Mouse (Mus musculus): ENCODE results near the gene Cd160.
A peak's percentile ranks its signal among the peaks of the same experiment; 100 is the strongest.

Gene Cd160

DNA sequence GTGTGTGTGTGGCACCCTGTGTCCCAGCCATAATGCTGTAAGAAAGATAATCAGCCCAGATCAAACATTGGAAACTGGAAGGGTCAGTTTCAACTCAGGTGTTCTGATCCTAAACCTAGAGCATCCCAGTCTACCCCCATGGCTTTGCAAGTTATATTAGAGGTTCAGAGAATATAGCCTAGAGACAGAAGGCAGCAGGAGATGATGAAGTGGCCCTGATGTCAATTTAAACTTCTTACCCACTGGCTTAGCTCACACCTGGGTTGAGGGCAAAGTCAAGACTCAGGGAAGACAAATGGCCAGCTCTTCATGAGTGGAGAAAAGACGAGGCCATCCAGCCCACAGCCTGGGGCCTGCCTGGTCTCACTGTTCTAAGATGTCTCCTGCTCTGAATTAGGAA lies at the start of gene Cd160, which contains the start of gene Pdzk1:
Gene Cd160 (minus strand): TSS at position 368 of the 400 bp plus-strand sequence.
Gene Pdzk1 (plus strand): TSS at position 301 of the 400 bp plus-strand sequence.
- no peak for DNase-seq (ENCODE audit: low spot score)

DNA sequence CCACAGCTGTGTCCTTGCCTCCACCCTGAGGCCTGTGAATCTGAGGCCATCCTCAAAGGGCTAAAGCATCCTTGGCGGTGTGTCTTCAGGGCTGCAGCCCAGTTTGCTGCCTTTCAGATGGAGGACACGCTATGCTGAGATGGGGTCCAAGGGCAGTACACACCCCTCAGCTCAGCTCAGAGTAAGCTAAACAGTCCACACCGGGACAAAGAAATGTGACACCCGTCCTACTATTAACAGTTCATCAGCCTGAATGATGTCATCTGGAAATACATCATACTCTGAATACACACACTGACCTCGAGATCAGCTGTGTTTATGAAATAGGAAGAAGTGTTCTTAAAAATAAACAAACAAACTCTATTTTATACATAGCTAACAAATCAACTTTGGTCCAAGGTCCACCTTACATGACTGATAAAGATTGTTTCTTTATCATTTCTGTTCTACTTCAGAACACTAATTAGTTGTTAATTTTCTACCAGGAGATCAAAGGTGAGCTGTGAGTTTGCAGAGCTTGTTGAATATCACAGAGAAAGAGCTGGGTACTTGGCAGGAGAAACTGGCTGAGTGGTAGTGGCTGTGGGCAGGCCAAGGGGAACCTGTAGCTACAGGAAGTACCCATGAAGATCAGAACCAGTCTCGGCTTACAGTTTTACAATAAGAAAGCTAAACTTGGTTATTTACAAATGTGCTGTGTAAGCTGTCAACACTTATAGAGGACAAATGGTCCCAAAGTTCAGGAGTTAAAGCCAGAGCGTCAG lies 45.8 kb upstream of the Cd160 start:
- no peak for DNase-seq (ENCODE audit: low spot score)

DNA sequence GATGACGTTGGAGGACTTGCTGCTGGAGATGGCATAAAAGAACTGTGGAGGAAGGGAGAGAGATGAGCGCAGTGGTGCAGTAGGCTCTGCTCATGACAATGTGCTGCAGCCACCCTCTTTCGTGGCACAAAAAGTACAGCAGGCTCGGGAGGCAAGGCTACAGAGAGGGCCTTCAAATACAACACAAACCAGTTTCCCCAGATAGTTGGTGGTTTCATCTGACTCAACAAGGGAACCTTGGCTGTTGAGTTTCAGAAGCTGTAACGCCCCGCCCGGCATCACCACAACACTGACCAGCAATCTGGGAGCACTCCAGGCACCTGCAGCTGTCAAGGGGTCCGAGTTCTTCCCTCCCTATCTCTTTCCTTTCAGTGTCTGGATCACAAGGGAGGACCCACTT lies 43.4 kb upstream of the Cd160 start:
- DNase-seq (ENCODE audit: low spot score) = peak; percentile 27

DNA sequence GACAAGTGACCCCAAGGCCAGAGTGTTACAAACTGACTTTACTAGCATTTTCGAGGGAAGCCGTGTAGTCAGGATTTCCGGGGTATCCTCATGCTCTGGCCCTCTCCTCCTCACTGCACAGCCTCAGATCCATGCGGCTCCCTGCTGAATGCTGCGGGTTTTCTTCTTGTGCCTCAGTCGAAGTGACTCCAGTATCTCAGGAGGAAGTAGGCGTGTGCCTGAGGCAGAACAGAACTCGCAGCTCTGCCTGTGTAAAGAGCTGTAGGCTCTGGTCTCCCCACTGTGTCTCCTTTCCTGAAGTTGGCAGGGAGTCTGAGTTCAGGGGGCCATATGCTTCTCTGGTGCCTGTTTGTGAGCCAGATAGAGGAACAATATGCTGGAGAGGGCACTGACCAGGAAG lies 41.9 kb upstream of the Cd160 start:
- peak; percentile 23 for DNase-seq (ENCODE audit: low spot score)

DNA sequence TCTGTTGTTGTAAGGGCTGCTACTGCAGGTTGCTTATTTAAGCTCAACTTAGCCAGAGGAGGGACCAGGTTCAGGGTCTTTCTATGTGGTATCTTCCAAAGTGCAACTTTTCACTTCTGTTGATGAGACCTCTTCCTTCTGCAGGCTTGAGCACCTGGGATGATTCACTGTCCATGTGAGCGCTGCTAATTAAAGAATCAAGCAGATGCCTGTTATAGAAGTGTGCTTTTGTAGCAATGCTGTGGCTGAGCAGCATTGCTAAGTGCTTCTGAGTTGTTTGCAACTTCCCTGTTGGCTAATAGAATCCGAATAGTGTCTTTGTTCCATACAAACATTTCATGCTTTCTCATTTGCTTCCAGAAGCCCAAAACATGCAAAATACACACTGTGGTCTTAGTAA lies 41.1 kb upstream of the Cd160 start:
- no peak for DNase-seq (ENCODE audit: low spot score)

DNA sequence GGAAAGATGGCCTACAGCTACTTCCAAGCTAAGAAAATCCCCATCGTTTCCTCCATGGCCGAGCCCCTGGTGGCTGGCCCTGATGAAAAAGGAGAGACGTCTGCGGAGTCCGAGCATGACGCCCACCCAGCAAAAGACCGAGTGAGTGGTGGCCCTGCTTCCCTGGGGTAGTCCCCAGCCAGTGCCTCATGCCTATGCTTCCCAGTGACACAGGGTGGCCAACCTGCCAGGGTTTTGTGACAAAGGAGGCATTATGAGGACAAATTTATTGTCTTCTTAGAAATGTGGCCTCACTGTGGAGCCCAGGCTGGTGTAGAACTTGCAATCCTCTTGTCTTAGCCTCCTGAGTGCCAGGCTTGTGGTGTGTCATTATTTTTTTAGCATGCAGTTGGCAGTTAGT lies 39.9 kb upstream of the Cd160 start:
- DNase-seq (ENCODE audit: low spot score) = peak; percentile 31

DNA sequence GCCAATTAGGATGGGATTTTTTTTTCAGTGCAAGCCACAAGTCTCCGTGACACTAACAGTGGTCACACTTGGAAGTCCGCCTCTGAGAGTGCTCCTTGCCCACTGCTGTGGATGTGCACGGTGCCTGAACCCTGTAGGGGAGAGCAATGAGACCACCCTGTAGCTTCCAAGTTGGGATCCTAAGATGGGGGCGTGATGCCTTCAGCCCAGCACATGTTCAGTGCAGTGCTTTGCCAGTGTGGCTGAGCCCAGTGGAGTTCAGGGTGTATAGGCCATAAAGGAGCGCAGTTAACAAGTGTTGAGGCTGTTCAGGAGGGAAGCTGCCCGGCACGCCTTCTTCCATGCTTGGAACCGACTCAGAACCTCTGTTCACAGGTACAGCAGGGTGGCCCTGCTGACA lies 39.4 kb upstream of the Cd160 start:
- DNase-seq (ENCODE audit: low spot score) = no peak

DNA sequence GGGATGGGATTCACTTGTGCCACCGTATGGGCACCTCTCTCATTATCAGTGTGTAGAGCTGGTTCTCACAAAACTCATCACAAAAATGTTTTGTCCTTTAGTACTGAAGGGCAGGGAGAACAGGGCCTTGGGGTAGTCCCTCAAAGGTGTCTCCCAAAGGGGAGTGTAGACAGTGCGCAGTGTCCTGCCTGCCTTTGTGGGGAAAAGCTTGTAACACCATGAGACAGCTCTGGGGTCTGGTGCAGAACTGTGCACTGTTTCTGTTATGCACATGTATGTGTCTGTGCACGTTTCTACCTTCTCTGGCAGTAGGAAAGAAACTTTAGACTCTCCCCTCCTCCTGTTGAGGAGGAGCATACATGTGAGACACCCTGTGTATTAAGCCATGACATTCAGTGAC lies 38.7 kb upstream of the Cd160 start:
- peak; percentile 26 for DNase-seq (ENCODE audit: low spot score)

DNA sequence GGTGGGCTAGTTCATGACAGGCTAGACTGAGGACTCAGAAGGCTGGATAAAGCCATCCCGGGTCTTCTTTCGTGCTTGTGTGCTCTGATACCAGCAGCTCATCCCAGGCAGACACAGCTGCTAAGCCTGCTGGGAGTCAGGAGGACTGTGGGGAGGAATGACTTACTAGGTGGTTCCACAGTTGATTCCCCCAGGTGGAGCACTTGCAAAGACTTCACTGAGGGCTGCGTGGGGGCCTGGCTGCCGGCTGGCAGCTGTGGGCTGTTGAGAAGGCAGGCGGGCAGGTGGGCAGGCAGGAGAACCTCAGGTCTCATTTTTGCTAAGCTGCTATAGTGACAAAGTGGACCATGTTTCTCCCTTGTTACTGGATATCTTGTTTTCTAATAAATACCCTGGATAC lies 31.3 kb upstream of the Cd160 start:
- peak; percentile 31 for DNase-seq (ENCODE audit: low spot score)

DNA sequence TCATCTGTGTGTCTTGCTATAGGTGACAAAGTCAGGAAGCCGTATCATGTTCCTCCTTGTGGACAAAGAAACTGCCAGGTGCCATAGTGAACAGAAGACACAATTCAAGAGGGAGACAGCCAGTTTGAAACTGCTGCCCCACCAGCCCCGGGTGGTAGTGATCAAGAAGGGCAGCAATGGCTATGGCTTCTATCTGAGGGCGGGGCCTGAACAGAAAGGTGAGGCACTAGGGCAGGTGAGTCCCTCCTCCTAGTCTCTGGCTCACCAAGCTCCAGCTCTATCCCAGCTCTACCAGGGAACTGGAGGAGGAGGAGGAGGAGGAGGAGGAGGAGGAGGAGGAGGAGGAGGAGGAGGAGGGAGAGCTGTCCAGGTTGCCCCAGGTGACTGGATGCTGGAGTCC lies 26.7 kb upstream of the Cd160 start:
- peak; percentile 36 for DNase-seq (ENCODE audit: low spot score)

DNA sequence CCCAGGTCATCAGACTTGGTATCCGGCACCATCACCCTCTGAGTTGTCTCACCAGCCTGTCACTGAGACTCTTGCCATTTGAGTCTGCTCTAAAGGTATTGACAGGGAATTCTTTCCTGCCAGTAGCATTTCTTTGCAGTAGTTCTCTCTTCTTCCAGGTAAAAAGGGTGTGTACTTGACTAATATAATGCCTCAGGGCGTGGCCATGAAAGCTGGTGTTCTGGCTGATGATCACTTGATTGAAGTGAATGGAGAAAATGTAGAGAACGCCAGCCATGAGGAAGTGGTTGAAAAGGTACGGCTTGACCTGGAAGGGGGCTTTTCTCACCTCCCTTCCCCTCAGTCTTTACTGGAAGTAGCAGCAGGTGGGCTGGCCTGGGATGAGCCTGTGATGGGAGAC lies 25.2 kb upstream of the Cd160 start:
- DNase-seq (ENCODE audit: low spot score) = peak; percentile 30

DNA sequence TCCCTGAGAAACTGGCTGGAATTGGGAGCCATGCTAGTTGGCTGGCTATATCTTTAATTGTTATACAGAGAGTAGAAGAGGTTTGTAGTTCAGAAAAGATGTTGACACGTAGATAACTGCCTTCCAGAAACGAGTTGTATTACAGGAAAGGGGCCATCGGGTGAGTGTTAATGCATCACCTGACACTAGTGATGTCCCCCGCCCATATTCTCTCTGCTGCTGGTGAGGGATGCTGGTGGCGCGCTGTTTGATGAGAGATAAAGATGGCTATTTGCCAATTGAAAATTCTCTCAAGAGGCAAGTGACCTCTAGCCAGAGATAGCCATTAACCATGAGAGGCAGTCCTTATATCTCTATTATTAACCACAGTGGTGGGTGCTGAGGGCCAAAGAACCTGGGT lies 23.4 kb upstream of the Cd160 start:
- DNase-seq (ENCODE audit: low spot score) = no peak

DNA sequence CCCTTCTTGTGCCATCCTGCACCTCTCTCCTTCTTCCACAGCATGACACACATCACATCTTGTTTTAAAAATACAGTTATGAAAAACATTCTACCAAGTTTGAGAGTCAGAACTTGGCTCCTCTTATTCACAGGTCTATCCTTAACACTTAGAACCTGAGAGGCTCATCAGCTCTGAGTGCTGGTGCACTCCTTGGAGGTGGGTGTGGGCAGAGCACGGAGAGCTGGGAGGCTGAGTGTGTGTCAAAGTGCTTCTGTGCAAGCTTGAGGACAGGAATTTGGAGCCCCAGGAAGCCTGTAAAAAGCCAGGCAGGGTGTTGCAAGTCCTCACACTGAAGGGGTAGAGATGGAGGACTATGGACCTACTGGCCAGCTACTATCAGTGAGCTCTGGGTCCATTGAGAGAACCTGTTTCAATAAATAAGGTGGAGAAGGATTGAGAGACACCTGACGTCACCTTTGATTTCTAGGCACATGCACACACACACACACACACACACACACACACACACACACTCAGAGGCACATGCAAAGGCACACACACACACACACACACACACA lies 20.1 kb upstream of the Cd160 start:
- DNase-seq (ENCODE audit: low spot score) = peak; percentile 23

DNA sequence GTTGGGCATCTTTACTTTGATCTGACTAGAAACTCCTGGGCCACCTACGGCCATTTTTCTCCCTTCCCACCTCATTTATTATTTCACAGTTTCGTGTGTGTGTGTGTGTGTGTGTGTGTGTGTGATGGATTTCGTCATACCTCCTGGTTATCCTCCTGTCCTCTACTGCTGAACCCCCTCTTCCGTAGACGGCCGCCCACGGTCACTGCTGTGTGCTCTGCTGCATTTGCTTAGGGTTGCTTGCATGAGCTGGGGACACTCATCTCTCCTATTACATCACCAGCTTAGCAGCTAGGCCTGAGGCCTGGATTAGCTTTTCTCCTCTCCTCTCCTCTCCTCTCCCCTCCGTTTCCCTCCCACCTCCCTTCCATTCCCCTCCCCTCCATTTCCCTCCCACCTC lies 19.3 kb upstream of the Cd160 start:
- DNase-seq (ENCODE audit: low spot score) = peak; percentile 32

DNA sequence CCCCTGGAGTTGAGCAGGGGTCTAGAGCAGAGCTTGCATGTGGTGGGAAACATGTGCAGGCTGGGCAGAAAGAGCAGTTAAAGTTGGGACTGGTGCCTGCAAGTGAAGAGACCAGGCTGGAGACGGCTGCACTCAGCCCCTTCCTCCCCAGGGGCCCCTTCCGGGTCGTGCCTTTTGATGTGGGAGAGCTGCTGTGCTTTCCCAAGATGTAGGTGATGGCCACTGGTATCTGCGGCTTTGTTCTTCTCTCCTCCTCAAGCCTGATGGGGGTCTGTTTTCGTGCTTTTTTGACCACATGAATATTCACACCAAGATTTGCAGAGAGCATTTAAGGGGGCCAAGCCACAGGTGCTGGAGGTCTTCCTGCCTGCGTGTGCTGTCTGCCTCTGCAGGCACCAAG lies 18.5 kb upstream of the Cd160 start:
- peak; percentile 35 for DNase-seq (ENCODE audit: low spot score)

DNA sequence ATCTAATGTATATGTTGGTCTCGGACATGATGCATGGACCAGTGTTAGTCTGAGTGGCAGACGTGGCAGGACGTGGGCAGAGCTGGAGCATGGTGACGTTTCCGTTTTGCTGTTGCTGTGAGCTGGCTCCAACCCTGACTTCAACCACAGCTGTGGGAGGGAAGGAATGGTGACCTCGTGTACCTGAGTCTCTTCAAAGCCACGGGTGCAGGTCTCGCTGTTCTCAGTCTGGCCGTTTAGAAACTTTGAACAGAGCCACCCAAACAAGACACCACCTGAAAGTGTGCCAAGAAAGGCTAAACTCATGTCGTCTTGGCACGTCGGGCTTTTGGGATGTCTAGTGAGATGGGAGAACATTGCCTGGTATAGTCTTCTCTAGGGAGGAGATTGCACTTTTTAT lies 17.8 kb upstream of the Cd160 start:
- peak; percentile 31 for DNase-seq (ENCODE audit: low spot score)

DNA sequence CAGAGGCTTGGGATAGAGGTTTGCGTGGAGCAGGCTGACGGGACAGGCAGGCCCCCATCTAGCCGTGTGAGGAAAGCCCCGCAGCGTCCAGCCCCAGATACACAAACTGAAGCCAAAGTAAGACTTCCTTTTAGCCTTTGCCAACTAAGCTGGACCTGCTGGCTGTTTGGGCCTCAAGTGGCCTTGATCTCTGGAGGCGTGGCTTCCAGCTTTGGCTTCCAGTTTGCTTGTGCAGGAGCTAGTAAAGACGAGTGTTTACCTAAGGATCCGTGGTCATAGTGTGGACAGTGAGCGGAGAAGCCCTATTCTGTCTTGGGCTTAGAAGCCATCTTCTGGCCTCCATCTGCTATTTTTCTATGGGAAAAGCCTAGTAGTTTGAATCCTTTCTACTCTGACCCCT lies 16.7 kb upstream of the Cd160 start:
- peak; percentile 42 for DNase-seq (ENCODE audit: low spot score)

DNA sequence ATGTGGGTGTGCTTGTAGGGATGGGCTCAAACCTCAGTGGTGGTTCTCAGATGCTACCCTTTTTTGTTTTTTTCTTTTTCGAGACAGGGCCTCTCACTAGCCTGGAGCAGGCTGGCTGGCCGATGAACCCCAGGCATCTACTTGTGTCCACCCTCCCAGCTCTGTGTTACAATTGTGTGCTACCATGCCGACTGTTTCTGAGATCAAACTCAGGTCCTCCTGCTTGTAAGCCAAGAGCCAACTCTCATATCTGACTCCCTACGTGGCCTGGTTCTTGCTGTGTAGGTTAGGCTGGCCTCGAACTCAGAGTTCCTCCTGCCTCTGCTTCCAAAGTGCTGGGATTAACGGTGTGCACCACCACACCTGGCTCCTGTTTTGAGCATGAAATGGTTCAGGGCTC lies 16.0 kb upstream of the Cd160 start:
- DNase-seq (ENCODE audit: low spot score) = no peak

DNA sequence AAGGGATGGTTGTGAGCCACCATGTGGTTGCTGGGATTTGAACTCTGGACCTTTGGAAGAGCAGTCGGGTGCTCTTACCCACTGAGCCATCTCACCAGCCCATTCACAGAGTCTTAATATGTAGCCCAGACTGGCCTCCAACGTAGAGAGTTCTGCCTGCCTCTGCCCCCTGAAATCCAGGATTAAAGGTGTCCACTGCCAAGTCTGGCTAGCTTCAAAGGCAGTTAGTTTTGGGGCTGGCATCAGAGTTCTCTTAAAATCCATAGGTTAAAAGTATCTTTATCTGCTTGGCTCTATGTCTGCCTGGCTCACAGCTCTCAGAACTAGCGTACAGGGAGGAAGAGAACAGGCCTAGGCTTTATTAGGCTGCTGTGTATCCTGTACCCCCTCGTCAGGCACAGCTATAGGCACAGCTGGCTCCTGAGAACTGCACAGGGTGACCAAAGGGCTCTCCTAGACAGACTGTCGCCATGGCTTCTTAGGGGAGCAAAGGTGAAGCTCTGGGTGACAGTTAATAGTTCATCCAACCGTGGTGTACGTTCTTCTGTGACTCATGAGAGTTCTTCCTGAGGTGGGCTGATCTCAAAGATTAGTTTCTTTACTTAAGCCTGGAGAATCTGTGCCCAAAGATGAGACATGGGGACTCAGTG lies 10.0 kb upstream of the Cd160 start:
- no peak for DNase-seq (ENCODE audit: low spot score)

DNA sequence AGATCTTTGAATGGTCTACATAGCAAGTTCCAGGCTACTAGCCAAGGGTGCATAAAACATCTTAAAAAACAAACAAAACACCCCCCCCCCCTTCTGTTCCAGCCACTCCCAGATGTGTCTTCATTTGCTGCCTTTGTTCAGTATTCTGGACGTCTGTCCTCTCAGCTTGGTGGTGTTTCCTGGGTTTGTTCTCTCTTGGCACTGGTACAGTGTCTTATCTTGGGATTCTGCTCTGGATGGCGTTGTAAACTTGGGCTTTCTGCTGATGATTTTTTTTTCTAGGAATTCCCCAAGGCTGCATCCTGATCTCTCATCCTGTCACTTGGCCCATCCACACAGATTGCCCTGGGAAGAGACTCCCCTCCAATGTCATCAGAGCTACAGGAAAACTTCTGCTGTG lies 7.3 kb upstream of the Cd160 start:
- no peak for DNase-seq (ENCODE audit: low spot score)

DNA sequence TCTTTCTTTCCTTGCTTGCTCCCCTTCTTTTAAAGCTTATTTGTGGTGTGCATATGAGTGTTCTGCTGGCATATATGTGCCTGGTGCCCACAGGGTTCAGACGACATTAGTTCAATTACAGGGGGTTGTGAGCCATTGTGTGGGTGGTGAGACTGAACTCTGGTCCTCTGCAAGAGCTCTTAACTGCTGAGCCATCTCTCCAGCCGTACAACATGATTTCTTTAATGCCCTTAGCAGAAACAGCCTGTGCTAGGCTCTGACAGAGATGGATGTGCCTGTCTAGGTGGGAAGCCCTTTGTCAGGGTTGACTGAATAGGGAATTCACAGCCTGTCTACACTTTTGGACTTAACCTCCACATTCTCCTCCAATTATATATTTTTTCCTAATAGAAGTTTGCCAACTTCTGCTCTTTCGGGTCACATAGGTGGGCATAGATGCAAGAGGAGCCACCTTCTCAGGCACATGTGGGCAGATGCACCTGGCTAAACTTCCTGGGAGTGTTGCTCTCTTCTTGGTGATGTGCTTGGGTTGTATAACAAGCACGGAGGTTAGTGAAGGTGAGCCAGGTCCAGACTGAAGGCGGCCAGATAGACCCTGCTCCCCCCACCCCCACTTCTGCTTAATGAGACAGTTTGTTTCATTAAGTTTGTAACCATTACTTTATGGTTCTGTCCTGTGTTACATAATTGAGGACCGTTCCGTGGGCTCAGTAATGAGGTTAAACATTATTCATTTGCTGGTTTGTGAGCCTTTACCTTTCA lies 5.6 kb upstream of the Cd160 start:
- DNase-seq (ENCODE audit: low spot score) = no peak

DNA sequence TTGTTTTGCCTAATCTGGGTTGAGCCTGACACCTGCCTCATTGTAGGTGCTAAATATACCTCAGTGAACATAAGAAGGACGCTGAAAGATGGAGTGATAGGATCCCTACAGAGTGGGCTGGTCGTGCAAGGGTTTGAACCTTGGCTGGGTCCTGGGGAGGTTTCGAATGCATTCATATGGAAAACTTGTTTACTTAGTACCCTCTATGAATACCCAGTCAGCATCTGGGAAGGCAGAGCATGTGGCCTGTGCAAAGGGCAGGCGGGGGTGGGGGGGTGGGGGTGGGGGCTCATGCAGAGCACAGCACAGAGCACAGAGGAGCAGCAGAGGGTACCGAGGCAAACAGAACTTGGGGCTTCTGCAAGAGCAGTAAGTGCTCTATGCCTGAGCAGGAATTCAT lies 3.8 kb upstream of the Cd160 start:
- no peak for DNase-seq (ENCODE audit: low spot score)

DNA sequence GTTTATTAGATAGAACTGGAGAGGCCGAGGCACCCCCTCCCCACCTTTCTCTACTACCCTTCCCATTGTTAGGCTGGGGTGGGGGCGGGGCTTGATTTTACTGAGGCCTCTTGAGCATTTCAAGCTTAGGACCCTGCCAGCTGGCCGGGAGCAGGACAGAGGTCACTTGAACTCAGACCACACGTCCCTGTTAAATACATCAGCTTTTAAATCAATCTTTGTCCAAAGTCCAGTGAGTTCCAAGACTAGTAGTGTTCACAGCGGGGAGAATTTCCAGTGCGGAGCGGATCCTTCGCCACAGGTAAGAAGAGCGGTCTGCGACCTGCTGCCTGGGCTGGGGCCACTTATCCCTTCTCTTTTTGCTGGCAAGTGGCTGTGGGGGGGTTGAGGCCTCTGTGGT lies 705 bp upstream of the Cd160 start:
- no peak for DNase-seq (ENCODE audit: low spot score)

Measured in testis, postnatal 10 days (tissue).